Comparison of ENCODE assay signal across 10 mouse cellular contexts in genomic region chr2:32081296-32081929, GRCm38 (mm10). TPM values are rescaled to one million over a fixed set of nuclear protein-coding genes. Genes with fewer than 3 reads are reported as not detected.
A peak's percentile ranks its signal among the peaks of the same experiment; 100 is the strongest.
DNase-seq lines count a peak whose midpoint lies in the region; ATAC-seq lines count a peak whose summit lies in the region.
"Had no signal": no experiment of that assay in that cellular context is flagged by ENCODE, and none has a peak within 500 bp of the region (broad histone marks: within the 10 kb centered on the region; RNA-seq: fewer than 3 reads in every experiment).

No protein-coding gene starts in this region.

- DNase-seq in heart, adult 11 months, result peak; percentile 96
- DNase-seq in heart, adult 8-10 months (ENCODE audit: low spot score), result no peak
- DNase-seq in 416B (ENCODE audit: low read depth), result peak; percentile 88
- no peak for DNase-seq in adrenal gland, postnatal 4 days (ENCODE audit: low spot score in 2 of 2)
- no peak for DNase-seq in embryo, embryonic 10 days (ENCODE audit: low spot score)
- DNase-seq: embryo, embryonic 11 days; kidney, postnatal 10 days had no signal

- ATAC-seq in heart, embryonic 11.5 days (replicated peaks; ENCODE audit: insufficient number of reproducible peaks, low FRiP score, low TSS enrichment), result no peak
- ATAC-seq in liver, embryonic 15.5 days (ENCODE audit: insufficient read depth), result no peak
- no peak for ATAC-seq in frontal cortex, adult (ENCODE audit: low TSS enrichment)

- H3K36me3 ChIP-seq in heart, embryonic 11.5 days (ENCODE audit: control insufficient read depth, insufficient read depth, low read length), result no peaks in the 10 kb centered on the region
- peaks cover 41% of the 10 kb centered on the region for H3K36me3 ChIP-seq in liver, embryonic 15.5 days (replicated peaks)

- H3K27ac ChIP-seq in heart, embryonic 11.5 days (ENCODE audit: low read depth, low read length), result peak overlapping the region; percentile 92
- peak overlapping the region; percentile 97 for H3K27ac ChIP-seq in liver, embryonic 15.5 days (replicated peaks)

- H3K4me2 ChIP-seq in heart, embryonic 11.5 days, result peak overlapping the region; percentile 100
- H3K4me2 ChIP-seq in liver, embryonic 15.5 days, result peak overlapping the region; percentile 100

- WGBS in heart, embryonic 11.5 days (ENCODE audit: insufficient replicate concordance), result 54% methylated on average over 14 of the region's 14 CpGs
- 37% methylated on average over 14 of the region's 14 CpGs for WGBS in liver, embryonic 15.5 days (ENCODE audit: insufficient replicate concordance)

- 0 out of 2 replicates have a peak, but pooled peaks cover under 1% of the 10 kb centered on the region for H3K27me3 ChIP-seq in heart, embryonic 11.5 days (ENCODE audit: control insufficient read depth, insufficient read depth, low read length)
- peaks cover 9% of the 10 kb centered on the region; the same call in 1 of the 2 replicates for H3K27me3 ChIP-seq in liver, embryonic 15.5 days

- H3K9ac ChIP-seq in heart, embryonic 11.5 days (ENCODE audit: low read depth, low read length), result peak overlapping the region; percentile 95
- H3K9ac ChIP-seq in liver, embryonic 15.5 days, result peak overlapping the region; percentile 95

- peaks cover 39% of the 10 kb centered on the region for H3K4me1 ChIP-seq in heart, embryonic 11.5 days (ENCODE audit: control insufficient read depth, insufficient read depth, low read length)
- peaks cover 77% of the 10 kb centered on the region for H3K4me1 ChIP-seq in liver, embryonic 15.5 days (replicated peaks)

- no peaks in the 10 kb centered on the region for H3K9me3 ChIP-seq in heart, embryonic 11.5 days (replicated peaks; ENCODE audit: control insufficient read depth, low read length)
- no peaks in the 10 kb centered on the region for H3K9me3 ChIP-seq in liver, embryonic 15.5 days (replicated peaks)

- peak overlapping the region; percentile 87 for H3K4me3 ChIP-seq in heart, embryonic 11.5 days (ENCODE audit: low read depth, low read length)
- H3K4me3 ChIP-seq in liver, embryonic 15.5 days (replicated peaks), result peak overlapping the region; percentile 90

RNA-seq across cellular contexts. Expression of gene Fam78a, which starts 3.2 kb away (rescaled TPM):
- total RNA-seq in heart, adult 8-10 months (2022), result 10 to 100 TPM; 12.7 to 26.1 (median 16.3) TPM
- 43.1 and 43.7 TPM in 2 replicates for polyA plus RNA-seq in heart, embryonic 11.5 days (2014; fragmentation: Nextera tagmentation; extraction: Ambion mirVana)
- 11.4 TPM in 2 replicates for polyA plus RNA-seq in liver, embryonic 15.5 days (2015; fragmentation: Nextera tagmentation; extraction: Ambion mirVana)
- total RNA-seq in adrenal gland, postnatal 4 days (2021), result 1 to 10 TPM; 2.4 TPM

RNA-seq across cellular contexts. Expression of gene Plpp7, which starts 13.9 kb away (rescaled TPM):
- total RNA-seq in heart, adult 8-10 months (2022), result 10 to 100 TPM; 34.7 to 48.9 (median 42.6) TPM
- 10.0 and 11.7 TPM in 2 replicates for polyA plus RNA-seq in heart, embryonic 11.5 days (2014; fragmentation: Nextera tagmentation; extraction: Ambion mirVana)
- 1.9 and 2.0 TPM in 2 replicates for polyA plus RNA-seq in liver, embryonic 15.5 days (2015; fragmentation: Nextera tagmentation; extraction: Ambion mirVana)
- total RNA-seq in adrenal gland, postnatal 4 days (2021), result 1 to 10 TPM; 5.5 to 6.3 TPM

Comparison
In these comparisons a context has a peak if more than half of its experiments do, and no peak if none do; other contexts are left out.
1. DNase-seq: peak in heart, adult 11 months (single experiment) and 416B (single experiment); none in heart, adult 8-10 months (single experiment), adrenal gland, postnatal 4 days (0 of 2) and embryo, embryonic 10 days (single experiment).
2. RNA of gene Plpp7, which starts 13.9 kb away (total RNA-seq): 34.7 to 48.9 TPM in heart, adult 8-10 months; 5.5 to 6.3 TPM in adrenal gland, postnatal 4 days; every median in the first group is over 4 times any median in the second.